Mouse (Mus musculus) inflammation-experienced regulatory T-cells, adult 6 months (primary cell): ENCODE data around the gene Eif2ak2. TPM values are rescaled to one million over a fixed set of nuclear protein-coding genes. Genes with fewer than 3 reads are reported as not detected.

Source experiments
- ATAC-seq: one replicate; pipeline ENCODE4 v1.8.0; 2017
- polyA plus RNA-seq, 3 experiments: library from polyadenylated mRNA; unstranded; fragments of 100-300 nt; shearing (Covaris generic); gene quantifications; one replicate each; pipeline ENCODE4 v1.2.1; 2017

The Eif2ak2 gene
- 10 to 100 TPM; 21.4 to 37.1 (median 34.5) TPM for polyA plus RNA-seq

DNA sequence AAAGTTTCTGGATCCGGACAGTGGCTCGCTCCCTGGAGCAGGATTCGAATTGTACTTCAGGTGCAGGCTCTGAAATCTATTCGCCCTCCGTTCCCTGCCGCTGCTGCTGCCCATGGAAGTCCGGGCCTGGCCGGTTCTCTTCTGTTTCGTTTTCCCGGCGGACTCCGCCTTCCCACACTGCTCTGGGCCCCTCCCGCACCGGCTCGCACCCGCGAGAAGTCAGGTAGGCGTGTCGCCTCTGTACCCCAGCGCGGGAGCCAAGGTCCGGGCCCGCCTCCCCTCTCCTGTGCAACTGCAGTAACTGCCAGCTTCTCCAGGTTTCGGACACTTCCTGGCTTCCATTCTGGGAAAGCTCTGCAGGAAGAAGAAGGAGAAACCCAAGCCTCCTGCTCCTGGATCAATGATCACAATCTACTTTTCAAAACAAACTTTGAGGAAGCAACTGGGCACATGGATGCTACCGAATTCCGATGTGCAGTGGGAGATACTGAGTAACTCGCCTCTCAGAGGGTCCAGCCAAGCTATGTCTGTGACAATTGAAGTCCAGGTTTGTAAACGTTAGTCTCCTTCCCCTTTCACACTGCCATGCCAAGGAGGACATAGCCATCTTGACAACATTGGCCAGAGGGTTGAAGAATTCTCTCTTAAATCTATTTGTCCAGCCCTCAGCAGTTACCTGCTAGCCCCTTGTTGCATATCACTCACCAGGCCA is at the start of gene Eif2ak2:
TSS of gene Eif2ak2 (minus strand) at position 173 of the 712 bp plus-strand sequence.
- ATAC-seq: peak; percentile 88

- no peak for ATAC-seq
These were observed 35.3 kb upstream of the Eif2ak2 start for GRCm38 (mm10) chr17:78917696-78918095.

- ATAC-seq: peak; percentile 30
These were observed 34.5 kb upstream of the Eif2ak2 start for GRCm38 (mm10) chr17:78916899-78917298.

DNA sequence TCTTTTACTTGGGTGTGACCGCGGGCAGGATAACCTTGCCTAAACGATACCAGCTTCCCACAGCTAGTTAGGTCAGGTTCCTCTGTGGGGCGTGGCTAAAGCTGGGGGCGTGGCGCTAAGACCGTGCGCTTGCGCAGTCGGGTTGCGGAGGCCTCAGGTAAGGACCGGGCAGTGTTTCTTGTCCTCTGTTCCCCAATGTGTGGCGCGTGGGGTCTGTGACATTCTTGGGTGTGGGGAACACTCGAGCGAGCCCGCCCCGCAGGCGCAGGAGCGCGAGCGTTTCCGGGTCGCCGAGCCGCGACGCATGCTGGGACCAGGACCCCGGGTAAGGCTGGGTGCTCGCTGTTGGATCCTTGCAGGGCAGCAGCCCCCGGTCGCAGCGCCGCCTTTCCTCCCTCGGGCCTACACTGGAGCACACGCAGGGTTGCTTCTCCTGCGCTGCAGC is 34.0 kb upstream of the Eif2ak2 start, which contains the start of gene Cebpzos:
TSS of gene Cebpzos (plus strand) at position 132 of the 445 bp plus-strand sequence.
- ATAC-seq: peak; percentile 87

DNA sequence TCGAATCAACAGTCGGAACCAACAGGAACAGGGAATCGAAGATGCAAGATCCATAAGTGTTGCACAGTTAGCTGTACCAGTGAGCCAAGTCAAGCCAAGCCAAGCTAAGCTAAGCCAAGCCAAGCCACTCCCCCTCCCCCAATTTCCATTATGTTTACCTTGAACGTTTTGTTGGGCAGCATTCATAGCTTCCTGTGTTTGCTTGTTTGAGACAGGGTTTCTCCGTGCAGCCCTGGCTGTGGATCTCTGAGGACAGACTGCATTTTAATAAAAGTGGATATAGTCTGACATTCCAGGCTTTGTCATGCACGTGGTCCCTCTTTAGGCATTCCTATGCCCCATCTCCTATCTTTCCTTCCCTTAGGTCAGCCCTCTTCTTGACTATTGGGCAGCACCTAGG is 33.4 kb upstream of the Eif2ak2 start:
- ATAC-seq: no peak

DNA sequence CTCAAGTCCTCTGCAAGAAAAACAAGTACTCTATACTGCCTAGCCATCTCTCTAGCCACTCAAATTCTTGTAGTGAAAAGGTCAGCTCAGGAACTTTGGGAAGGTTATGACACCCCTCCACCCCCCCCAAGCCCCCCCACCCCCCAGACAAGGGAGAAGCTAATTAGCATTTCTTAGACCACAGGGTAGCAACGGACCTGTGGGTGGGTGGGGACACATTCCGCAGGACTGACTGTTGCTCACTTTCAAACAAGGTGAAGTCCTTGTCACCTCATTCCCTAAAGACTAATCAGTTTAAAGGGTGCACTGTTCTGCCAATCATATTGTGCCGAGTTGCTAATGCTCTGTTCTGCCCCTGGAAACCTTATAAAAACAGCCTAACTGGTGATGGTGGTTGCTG is 31.5 kb upstream of the Eif2ak2 start:
- ATAC-seq: no peak

GRCm38 (mm10) chr17:78912861-78913281 is 30.5 kb upstream of the Eif2ak2 start:
- ATAC-seq: no peak

GRCm38 (mm10) chr17:78909374-78909773 is 27.0 kb upstream of the Eif2ak2 start:
- no peak for ATAC-seq

DNA sequence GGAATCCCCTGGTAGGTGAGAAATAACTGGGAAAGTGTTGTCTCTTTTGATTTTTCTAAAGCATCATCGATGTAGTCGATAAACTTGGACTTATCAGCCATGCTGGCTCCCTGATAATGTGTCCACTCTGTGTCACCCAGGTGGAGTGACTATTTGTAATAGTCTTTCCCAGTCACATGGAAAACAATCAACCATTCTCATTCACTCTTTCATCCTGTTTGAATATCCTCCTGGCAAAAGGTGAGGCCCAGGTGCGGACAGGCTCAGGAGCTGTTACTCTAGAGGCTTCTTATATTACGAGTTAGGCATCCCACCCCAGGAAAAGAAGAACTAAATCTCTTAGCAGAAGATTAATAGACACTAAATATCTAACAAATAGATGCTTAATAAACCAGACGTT is 24.5 kb upstream of the Eif2ak2 start, which contains the start of gene Sult6b1:
TSS of gene Sult6b1 (minus strand) at position 101 of the 400 bp plus-strand sequence.
- no peak for ATAC-seq

GRCm38 (mm10) chr17:78903158-78903557 is 20.8 kb upstream of the Eif2ak2 start:
- ATAC-seq: no peak

GRCm38 (mm10) chr17:78895394-78895793 is 13.0 kb upstream of the Eif2ak2 start:
- ATAC-seq: no peak

DNA sequence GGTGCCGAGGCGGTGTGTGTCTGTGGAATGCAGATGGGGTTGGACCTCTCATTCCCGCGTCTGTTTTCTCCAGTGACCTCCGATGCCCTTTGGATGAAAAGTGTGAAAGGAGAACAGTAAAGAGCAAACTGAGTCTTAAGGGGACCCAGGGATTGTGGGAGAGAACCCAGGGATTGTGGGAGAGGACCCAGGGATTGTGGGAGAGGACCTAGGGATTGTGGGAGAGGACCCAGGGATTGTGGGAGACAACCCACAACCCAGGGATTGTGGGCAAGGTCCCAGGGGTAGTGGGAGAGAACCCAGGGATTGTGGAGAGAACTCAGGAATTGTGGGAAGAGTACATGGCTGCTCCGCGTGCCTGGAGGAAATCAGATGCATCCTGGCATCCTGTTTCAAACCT is 12.6 kb upstream of the Eif2ak2 start:
- ATAC-seq: no peak

DNA sequence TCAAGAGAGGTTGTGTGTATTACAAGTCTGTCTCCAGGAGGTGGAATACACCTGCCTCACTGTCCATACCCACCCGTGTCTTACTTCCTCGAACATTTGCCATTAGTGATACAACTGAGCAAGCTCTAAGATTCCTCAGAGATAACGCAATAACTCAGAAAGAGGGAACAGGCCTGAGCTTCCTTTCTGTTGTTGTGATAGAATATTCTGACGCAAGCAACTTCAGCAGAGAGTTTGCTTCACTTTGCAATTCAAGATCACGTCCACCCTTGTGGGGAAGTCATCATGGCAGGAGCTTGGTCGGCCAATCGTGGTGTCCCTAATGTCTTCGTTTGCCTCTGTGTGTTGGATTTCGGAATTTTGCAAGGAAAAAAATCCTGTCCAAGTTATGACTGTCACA is 8.6 kb upstream of the Eif2ak2 start:
- no peak for ATAC-seq

GRCm38 (mm10) chr17:78889184-78889583 is 6.8 kb upstream of the Eif2ak2 start:
- no peak for ATAC-seq

DNA sequence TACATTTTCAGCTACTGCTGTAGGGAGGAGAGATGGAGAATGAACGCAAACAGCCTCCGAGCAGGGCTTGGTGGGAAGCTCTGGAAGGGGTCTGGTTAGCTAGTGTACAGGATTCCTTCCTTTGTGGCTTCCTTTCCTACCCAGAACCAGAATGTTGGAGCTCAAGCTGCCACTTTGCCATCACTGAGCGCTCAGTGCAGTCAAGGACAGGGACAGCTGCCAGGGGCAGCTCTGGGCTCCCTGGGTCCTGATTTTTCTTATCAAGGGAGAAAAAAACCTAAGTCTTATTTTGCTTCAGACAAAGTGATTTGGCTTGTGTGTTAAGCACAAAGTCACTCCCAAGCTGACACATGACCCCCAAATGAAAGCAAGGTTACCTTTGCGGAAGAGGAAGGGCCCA is 6.2 kb upstream of the Eif2ak2 start:
- ATAC-seq: no peak

DNA sequence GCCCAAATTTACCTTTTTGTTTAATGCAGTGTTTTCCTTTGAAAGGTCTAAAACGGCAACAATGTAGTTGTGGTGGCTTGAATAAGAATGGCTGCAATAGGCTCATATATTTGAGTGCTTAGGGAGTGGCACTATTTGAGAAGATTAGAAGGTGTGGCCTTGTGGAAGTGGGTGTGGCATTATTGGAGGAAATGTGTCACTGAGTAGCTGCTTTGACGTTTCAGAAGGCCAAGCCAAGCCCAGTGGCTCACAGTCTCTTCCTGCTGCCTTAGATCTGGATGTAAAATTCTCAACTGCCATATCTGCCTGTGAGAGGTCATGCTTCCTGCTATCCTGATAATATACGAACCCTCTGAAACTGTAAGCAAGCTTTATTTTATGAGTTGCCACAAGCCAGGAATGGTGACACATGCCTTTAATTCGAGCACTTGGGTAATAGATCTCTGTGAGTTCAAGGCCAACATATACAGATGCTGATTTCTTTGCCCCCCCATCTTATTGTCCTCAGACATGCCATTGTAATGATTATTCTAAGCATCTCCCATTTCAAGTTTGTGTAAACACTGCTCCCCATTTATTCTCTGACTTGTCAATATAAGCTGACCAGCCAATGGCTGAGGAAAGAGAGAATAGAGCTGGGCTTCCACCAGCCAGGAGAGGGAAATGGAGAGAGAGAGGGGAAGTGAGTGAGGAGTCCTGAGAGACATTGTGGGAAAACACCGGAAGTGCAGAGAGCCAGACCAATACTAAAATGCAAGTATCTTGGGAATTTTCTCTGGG is 3.1 kb upstream of the Eif2ak2 start:
- ATAC-seq: no peak

GRCm38 (mm10) chr17:78883291-78883690 is 918 bp upstream of the Eif2ak2 start:
- no peak for ATAC-seq

GRCm38 (mm10) chr17:78881878-78882304 is 482 bp downstream of the Eif2ak2 start:
- peak; percentile 58 for ATAC-seq

DNA sequence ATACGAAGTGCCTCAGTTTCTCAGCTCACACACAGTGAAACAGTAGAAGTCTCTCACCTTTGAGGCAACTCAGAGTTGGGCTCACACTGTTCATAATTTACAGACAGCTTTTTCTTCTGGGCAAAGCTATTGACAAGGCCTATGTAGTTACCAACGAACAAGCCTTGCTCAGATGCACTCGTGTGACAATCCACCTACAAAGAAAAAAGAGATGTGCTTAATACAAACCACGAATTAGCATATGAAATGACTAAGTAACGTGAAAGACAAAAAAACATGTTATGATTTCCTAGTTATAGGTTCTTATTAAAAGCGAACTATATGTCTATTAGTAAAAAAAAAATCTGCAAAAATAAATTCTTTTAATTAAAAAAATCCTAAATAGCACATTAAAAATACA is 8.5 kb downstream of the Eif2ak2 start:
- ATAC-seq: peak; percentile 52

GRCm38 (mm10) chr17:78856243-78856642 is 26.1 kb downstream of the Eif2ak2 start:
- ATAC-seq: no peak

GRCm38 (mm10) chr17:78842271-78842928 is 40.0 kb downstream of the Eif2ak2 start:
- no peak for ATAC-seq

DNA sequence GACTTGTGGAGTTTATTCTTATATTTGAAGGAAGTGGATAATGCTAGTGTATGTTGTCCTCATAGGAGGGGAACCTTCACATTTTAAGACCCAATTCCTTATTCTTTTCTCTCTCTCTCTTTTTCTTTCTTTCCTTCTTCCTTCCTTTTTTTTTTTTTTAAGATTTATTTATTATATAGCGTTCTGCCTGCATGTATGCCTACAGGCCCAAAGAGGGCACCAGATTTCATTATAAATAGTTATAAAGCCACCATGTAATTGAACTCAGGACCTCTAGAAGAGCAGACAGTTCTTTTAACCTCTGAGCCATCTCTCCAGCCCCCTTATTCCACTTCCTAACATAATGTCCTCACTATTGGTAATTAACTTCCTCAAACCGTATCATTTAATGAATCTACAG is 46.3 kb downstream of the Eif2ak2 start:
- ATAC-seq: no peak
